Mouse (Mus musculus) CH12.LX (cell line): ENCODE measurements at regions not wholly inside any gene's neighbourhood (a gene's known extent, or its start where the extent isn't known, plus 50 kb on each side); places are given as distances from the start of the nearest gene placed in this dataset.
A peak's percentile ranks its signal among the peaks of the same experiment; 100 is the strongest.

Source experiments
- DNase-seq: peaks from one replicate; pipeline ENCODE4 v3.0.0-alpha.2; 2013; ENCODE audit errors: extremely low read depth
- H3K27ac ChIP-seq: 2 replicates; pipeline ENCODE4 v1.5.1; 2012; ENCODE audit warnings: low read depth, mild to moderate bottlenecking, control low read depth, moderate library complexity; ENCODE audit not compliant: insufficient read depth
- H3K27me3 ChIP-seq: replicated peaks from 2 replicates; pipeline ENCODE3; 2012; ENCODE audit warnings: inconsistent platforms
- H3K36me3 ChIP-seq, 2 experiments: replicated peaks in 1 of 2; 2 replicates each; pipeline versions ENCODE3 to v1.6.1; 2012; ENCODE audit warnings: inconsistent platforms in 1 of 2, low read length in 1 of 2, mild to moderate bottlenecking in 1 of 2, mixed read lengths in 1 of 2, moderate library complexity in 1 of 2; ENCODE audit not compliant: control insufficient read depth in 1 of 2, insufficient read depth in 1 of 2
- H3K4me1 ChIP-seq, 2 experiments: 2 replicates each; pipeline ENCODE4 v1.6.1; 2012; ENCODE audit warnings: inconsistent platforms in 1 of 2, moderate library complexity in 1 of 2; ENCODE audit not compliant: insufficient read depth in 2 of 2, control insufficient read depth in 1 of 2
- H3K4me2 ChIP-seq: 2 replicates; pipeline ENCODE4 v1.6.1; 2012; ENCODE audit warnings: low read depth, mild to moderate bottlenecking, control low read depth; ENCODE audit not compliant: poor library complexity, insufficient read depth, severe bottlenecking
- H3K4me3 ChIP-seq, 3 experiments: fragments of 150-350 bp in 1 of 3; sonication (generic) in 1 of 3; replicated peaks in 1 of 3; 2 replicates each; pipeline versions ENCODE3 to v1.5.1; 2011 to 2012; ENCODE audit warnings: low read depth in 2 of 3, low read length in 2 of 3, mild to moderate bottlenecking in 2 of 3, moderate library complexity in 2 of 3, control low read depth in 1 of 3, improper control_type of control experiment in 1 of 3, inconsistent platforms in 1 of 3, mixed read lengths in 1 of 3; ENCODE audit not compliant: poor library complexity in 1 of 3
- H3K79me2 ChIP-seq: replicated peaks from 2 replicates; pipeline ENCODE4 v1.6.1; 2012; ENCODE audit warnings: mild to moderate bottlenecking, moderate library complexity; ENCODE audit not compliant: control insufficient read depth, poor library complexity, insufficient read depth, severe bottlenecking; ENCODE audit errors: extremely low read depth
- H3K9ac ChIP-seq: 2 replicates; pipeline ENCODE4 v1.6.1; 2012; ENCODE audit warnings: low read depth, mild to moderate bottlenecking, control low read depth, moderate library complexity; ENCODE audit not compliant: insufficient read depth
- H3K9me3 ChIP-seq: replicated peaks from 2 replicates; pipeline ENCODE3; 2012; ENCODE audit warnings: low read length, inconsistent platforms, mixed read lengths
- BHLHE40 ChIP-seq: IDR thresholded peaks from 2 replicates; pipeline ENCODE4 v1.6.1; 2011; ENCODE audit warnings: mild to moderate bottlenecking, low read depth, low read length, improper control_type of control experiment
- CHD2 ChIP-seq: IDR thresholded peaks from 2 replicates; pipeline ENCODE4 v1.6.1; 2011; ENCODE audit warnings: low read length, improper control_type of control experiment
- CTCF ChIP-seq, 2 experiments: IDR thresholded peaks in 1 of 2; conservative IDR thresholded peaks in 1 of 2; 2 replicates each; pipeline ENCODE4 v1.5.1; 2011 to 2012; ENCODE audit warnings: low read depth in 2 of 2, low read length in 2 of 2, improper control_type of control experiment in 1 of 2, inconsistent platforms in 1 of 2, mild to moderate bottlenecking in 1 of 2, moderate library complexity in 1 of 2
- E2F4 ChIP-seq: IDR thresholded peaks from 2 replicates; pipeline ENCODE4 v1.6.1; 2011; ENCODE audit warnings: low read depth, low read length, improper control_type of control experiment; ENCODE audit not compliant: insufficient replicate concordance
- EP300 ChIP-seq: IDR thresholded peaks from 2 replicates; pipeline ENCODE4 v1.6.1; 2011; ENCODE audit warnings: low read length, improper control_type of control experiment
- ETS1 ChIP-seq: conservative IDR thresholded peaks from 2 replicates; pipeline ENCODE4 v1.6.1; 2012; ENCODE audit warnings: low read depth, mild to moderate bottlenecking, inconsistent platforms, low read length, improper control_type of control experiment, moderate library complexity
- GABPA ChIP-seq: IDR thresholded peaks from 2 replicates; pipeline ENCODE4 v1.6.1; 2012; ENCODE audit warnings: low read depth, low read length, improper control_type of control experiment, inconsistent platforms; ENCODE audit not compliant: insufficient replicate concordance
- HCFC1 ChIP-seq: IDR thresholded peaks from 2 replicates; pipeline ENCODE4 v1.6.1; 2012; ENCODE audit warnings: low read depth, mild to moderate bottlenecking, inconsistent platforms, low read length, improper control_type of control experiment
- IRF4 ChIP-seq: IDR thresholded peaks from 2 replicates; pipeline ENCODE4 v1.6.1; 2014; ENCODE audit warnings: low read depth, mild to moderate bottlenecking, inconsistent platforms, low read length, improper control_type of control experiment
- JUN ChIP-seq: IDR thresholded peaks from 2 replicates; pipeline ENCODE4 v1.6.1; 2011; ENCODE audit warnings: low read depth, mild to moderate bottlenecking, low read length, improper control_type of control experiment, moderate library complexity; ENCODE audit not compliant: insufficient read depth
- JUND ChIP-seq: conservative IDR thresholded peaks from 2 replicates; pipeline ENCODE4 v1.6.1; 2011; ENCODE audit warnings: low read depth, low read length, improper control_type of control experiment
- KAT2A ChIP-seq: IDR thresholded peaks from 2 replicates; pipeline ENCODE4 v1.6.1; 2012; ENCODE audit warnings: low read length, improper control_type of control experiment, inconsistent platforms; ENCODE audit not compliant: insufficient replicate concordance
- MAFK ChIP-seq: IDR thresholded peaks from 2 replicates; pipeline ENCODE4 v1.6.1; 2011; ENCODE audit warnings: low read length, improper control_type of control experiment; ENCODE audit not compliant: insufficient replicate concordance
- MAZ ChIP-seq: IDR thresholded peaks from 2 replicates; pipeline ENCODE4 v1.6.1; 2012; ENCODE audit warnings: low read depth, mild to moderate bottlenecking, inconsistent platforms, low read length, improper control_type of control experiment, moderate library complexity
- MEF2A ChIP-seq: IDR thresholded peaks from 2 replicates; pipeline ENCODE4 v1.6.1; 2014; ENCODE audit warnings: low read depth, mild to moderate bottlenecking, inconsistent platforms, low read length, improper control_type of control experiment, borderline replicate concordance
- MXI1 ChIP-seq: IDR thresholded peaks from 2 replicates; pipeline ENCODE4 v1.6.1; 2011; ENCODE audit warnings: mild to moderate bottlenecking, low read depth, low read length, improper control_type of control experiment
- MYC ChIP-seq: IDR thresholded peaks from 2 replicates; pipeline ENCODE4 v1.6.1; 2011; ENCODE audit warnings: low read depth, mild to moderate bottlenecking, improper control_type of control experiment, low read length
- NRF1 ChIP-seq: IDR thresholded peaks from 2 replicates; pipeline ENCODE4 v1.6.1; 2014; ENCODE audit warnings: low read depth, mild to moderate bottlenecking, inconsistent platforms, low read length, improper control_type of control experiment, moderate library complexity
- PAX5 ChIP-seq: IDR thresholded peaks from 2 replicates; pipeline ENCODE4 v1.6.1; 2012; ENCODE audit warnings: low read length, inconsistent platforms, mixed read lengths
- POLR2A ChIP-seq: IDR thresholded peaks from 2 replicates; pipeline ENCODE4 v1.6.1; 2011; ENCODE audit warnings: low read depth, mild to moderate bottlenecking, improper control_type of control experiment, low read length
- RAD21 ChIP-seq: IDR thresholded peaks from 2 replicates; pipeline ENCODE4 v1.6.1; 2011; ENCODE audit warnings: low read depth, mild to moderate bottlenecking, low read length, improper control_type of control experiment, moderate library complexity
- RCOR1 ChIP-seq: conservative IDR thresholded peaks from 2 replicates; pipeline ENCODE4 v1.6.1; 2012; ENCODE audit warnings: low read depth, mild to moderate bottlenecking, inconsistent platforms, low read length, improper control_type of control experiment
- SIN3A ChIP-seq: IDR thresholded peaks from 2 replicates; pipeline ENCODE4 v1.6.1; 2012; ENCODE audit warnings: low read length, improper control_type of control experiment, inconsistent platforms
- SMC3 ChIP-seq: IDR thresholded peaks from 2 replicates; pipeline ENCODE4 v1.6.1; 2011; ENCODE audit warnings: low read depth, low read length, improper control_type of control experiment
- TBP ChIP-seq: conservative IDR thresholded peaks from 2 replicates; pipeline ENCODE4 v1.6.1; 2011; ENCODE audit warnings: low read depth, low read length, improper control_type of control experiment
- TCF12 ChIP-seq: IDR thresholded peaks from 2 replicates; pipeline ENCODE4 v1.6.1; 2014; ENCODE audit warnings: low read depth, mild to moderate bottlenecking, inconsistent platforms, low read length, improper control_type of control experiment
- UBTF ChIP-seq: IDR thresholded peaks from 2 replicates; pipeline ENCODE4 v1.6.1; 2012; ENCODE audit warnings: low read depth, mild to moderate bottlenecking, inconsistent platforms, low read length, improper control_type of control experiment, moderate library complexity
- USF1 ChIP-seq: IDR thresholded peaks from 2 replicates; pipeline ENCODE4 v1.6.1; 2014; ENCODE audit warnings: low read depth, mild to moderate bottlenecking, inconsistent platforms, low read length, improper control_type of control experiment
- USF2 ChIP-seq: conservative IDR thresholded peaks from 2 replicates; pipeline ENCODE4 v1.6.1; 2011; ENCODE audit warnings: low read depth, low read length, improper control_type of control experiment
- ZKSCAN1 ChIP-seq: IDR thresholded peaks from 2 replicates; pipeline ENCODE4 v1.6.1; 2012; ENCODE audit warnings: low read depth, inconsistent platforms, low read length, improper control_type of control experiment, borderline replicate concordance
- ZMIZ1 ChIP-seq: IDR thresholded peaks from 2 replicates; pipeline ENCODE4 v1.6.1; 2012; ENCODE audit warnings: low read depth, mild to moderate bottlenecking, inconsistent platforms, low read length, improper control_type of control experiment
- ZNF384 ChIP-seq: IDR thresholded peaks from 2 replicates; pipeline ENCODE4 v1.6.1; 2012; ENCODE audit warnings: low read depth, low read length, improper control_type of control experiment, inconsistent platforms
- dilution Hi-C: fragments of 300-500 bp; cut with MboI; formaldehyde crosslinking; loops from 2 replicates; pipeline ENCODE4 v1.14.3; 2020; ENCODE audit warnings: low sequenced_read_pairs; ENCODE audit not compliant: extremely low pct_unique_long_range_greater_than_20kb, extremely low pct_ligation_motif_present
- in situ Hi-C: fragments of 300-500 bp; cut with MboI; formaldehyde crosslinking; loops from 3 replicates; pipeline ENCODE4 v1.14.3; 2019; ENCODE audit warnings: low sequenced_read_pairs, low pct_ligation_motif_present, low pct_unique_long_range_greater_than_20kb, mixed read lengths

- DNase-seq: no peak
- dilution Hi-C loops: no loop called here
- H3K27me3 ChIP-seq: no peaks in the 10 kb centered on the region
- H3K4me2 ChIP-seq: no peak overlapping the region
- no peak overlapping the region for H3K27ac ChIP-seq
- H3K79me2 ChIP-seq: no peaks in the 10 kb centered on the region
- in situ Hi-C loops: loop anchor here (25.0 kb wide), 1 partner anchor 673 kb away; no protein-coding TSS in a partner anchor
- no peak overlapping the region for H3K4me3 ChIP-seq
- no peak overlapping the region for H3K9ac ChIP-seq
- H3K36me3 ChIP-seq: no peaks in the 10 kb centered on the region
- peaks cover 6% of the 10 kb centered on the region for H3K9me3 ChIP-seq
- no peak for TF ChIP-seq USF2
- no peak for TF ChIP-seq SIN3A
- TF ChIP-seq NRF1: no peak
- peaks cover 11 to 58% of the 10 kb centered on the region in 2 experiments for H3K4me1 ChIP-seq
These were observed 193.8 kb upstream of the Jarid2 start for GRCm38 (mm10) chr13:44535441-44535840.

- Histone ChIP-seq H3K9ac (0 out of 2 replicates have a peak overlapping the region, but pooled peaks have one; percentile 3), H3K27me3 (no peaks in the 10 kb centered on the region), H3K4me1 (peaks cover 18 to 69% of the 10 kb centered on the region in 2 experiments), H3K79me2 (no peaks in the 10 kb centered on the region), H3K9me3 (peaks cover 6% of the 10 kb centered on the region), H3K4me3 (no peak overlapping the region), H3K4me2 (peak overlapping the region; percentile 26; the same call in 1 of the 2 replicates), H3K27ac (peak overlapping the region; percentile 65; the same call in 1 of the 2 replicates), H3K36me3 (no peaks in the 10 kb centered on the region)
- dilution Hi-C loops: no loop called here
- no peak for TF ChIP-seq PAX5
- TF ChIP-seq TBP: no peak
- no peak for TF ChIP-seq KAT2A
- no peak for TF ChIP-seq CTCF (conservative IDR thresholded peaks at IDR 0.05 in 1 of 2, IDR thresholded peaks at IDR 0.05 in 1 of 2; ENCODE audit: low read depth in 2 of 2, low read length in 2 of 2)
- no peak for TF ChIP-seq NRF1
- 0 out of 2 replicates have a peak, but pooled peaks have one; percentile 47 for TF ChIP-seq MAFK
- 0 out of 2 replicates have a peak, but pooled peaks have one; percentile 51 for TF ChIP-seq RCOR1
- peak; percentile 59; the same call in 1 of the 2 replicates for TF ChIP-seq BHLHE40
- no peak for TF ChIP-seq UBTF
- TF ChIP-seq MEF2A: peak; percentile 88; the same call in 1 of the 2 replicates
- peak; percentile 56; the same call in 1 of the 2 replicates for TF ChIP-seq JUN
- no peak for TF ChIP-seq SIN3A
- TF ChIP-seq JUND: peak; percentile 59
- no peak for TF ChIP-seq POLR2A
- TF ChIP-seq MXI1: no peak
- TF ChIP-seq EP300: peak; percentile 94
- TF ChIP-seq ZMIZ1: no peak
- no peak for TF ChIP-seq RAD21
- TF ChIP-seq E2F4: no peak
- TF ChIP-seq ETS1: peak; percentile 94
- TF ChIP-seq USF1: no peak
- 0 out of 2 replicates have a peak, but pooled peaks have one; percentile 7 for TF ChIP-seq SMC3
- TF ChIP-seq TCF12: peak; percentile 75
- peak; percentile 93 for TF ChIP-seq IRF4
- no peak for TF ChIP-seq HCFC1
- TF ChIP-seq GABPA: no peak
- no peak for TF ChIP-seq ZKSCAN1
- no peak for TF ChIP-seq USF2
- TF ChIP-seq MAZ: no peak
- no peak for TF ChIP-seq ZNF384
- 0 out of 2 replicates have a peak, but pooled peaks have one; percentile 60 for TF ChIP-seq CHD2
- TF ChIP-seq MYC: no peak
- in situ Hi-C loops: loop anchor here (25.0 kb wide), 1 partner anchor 676 kb away; no protein-coding TSS in a partner anchor
- DNase-seq: peak; percentile 85
These were observed 191.0 kb upstream of the Jarid2 start for GRCm38 (mm10) chr13:44538238-44538637.
